Mouse (Mus musculus): ENCODE measurements around the gene Olfr481.

Olfr481 gene

GRCm38 (mm10) chr7:108079555-108079954, at the start of gene Olfr481:
TSS of gene Olfr481 (plus strand) at chr7:108079855.
- DNase-seq (ENCODE audit: low spot score in 2 of 2) = no peak

GRCm38 (mm10) chr7:108033889-108034288, 45.8 kb upstream of the Olfr481 start, which contains the start of gene Olfr478:
TSS of gene Olfr478 (minus strand) at chr7:108033989.
- no peak for DNase-seq (ENCODE audit: low spot score in 2 of 2)

GRCm38 (mm10) chr7:108050393-108050792, 29.3 kb upstream of the Olfr481 start, which contains the start of gene Olfr479:
TSS of gene Olfr479 (plus strand) at chr7:108050693.
- DNase-seq (ENCODE audit: low spot score in 2 of 2) = no peak

GRCm38 (mm10) chr7:108067246-108067645, 12.4 kb upstream of the Olfr481 start, which contains the start of gene Olfr480:
TSS of gene Olfr480 (minus strand) at chr7:108067346.
- no peak for DNase-seq (ENCODE audit: low spot score in 2 of 2)

- no peak for DNase-seq (ENCODE audit: low spot score in 2 of 2)
These were observed 17.8 kb downstream of the Olfr481 start, which contains the start of gene Olfr482 for GRCm38 (mm10) chr7:108097486-108097885. TSS of gene Olfr482 (minus strand) at chr7:108097586.

- no peak for DNase-seq (ENCODE audit: low spot score in 2 of 2)
These were observed 20.9 kb downstream of the Olfr481 start, which contains the start of gene Olfr483 for GRCm38 (mm10) chr7:108100549-108100948. TSS of gene Olfr483 (plus strand) at chr7:108100849.

- DNase-seq (ENCODE audit: low spot score in 2 of 2) = no peak
These were observed 41.0 kb downstream of the Olfr481 start for GRCm38 (mm10) chr7:108120681-108121080.

- DNase-seq (ENCODE audit: low spot score in 2 of 2) = no peak
These were observed 41.8 kb downstream of the Olfr481 start for GRCm38 (mm10) chr7:108121416-108121815.

- DNase-seq (ENCODE audit: low spot score in 2 of 2) = no peak
These were observed 47.7 kb downstream of the Olfr481 start, which contains the start of gene Olfr484 for GRCm38 (mm10) chr7:108127349-108127748. TSS of gene Olfr484 (minus strand) at chr7:108127449.
